Mouse (Mus musculus) c-Kit-positive CD71-positive TER-119-positive erythroid progenitor cells, embryonic 14.5 days (primary cell): ENCODE results near the gene Esyt1.

Experiments used
- DNase-seq: peaks from one replicate; pipeline ENCODE4 v3.0.0-alpha.2; 2013; ENCODE audit warnings: low spot score

The Esyt1 gene

DNA sequence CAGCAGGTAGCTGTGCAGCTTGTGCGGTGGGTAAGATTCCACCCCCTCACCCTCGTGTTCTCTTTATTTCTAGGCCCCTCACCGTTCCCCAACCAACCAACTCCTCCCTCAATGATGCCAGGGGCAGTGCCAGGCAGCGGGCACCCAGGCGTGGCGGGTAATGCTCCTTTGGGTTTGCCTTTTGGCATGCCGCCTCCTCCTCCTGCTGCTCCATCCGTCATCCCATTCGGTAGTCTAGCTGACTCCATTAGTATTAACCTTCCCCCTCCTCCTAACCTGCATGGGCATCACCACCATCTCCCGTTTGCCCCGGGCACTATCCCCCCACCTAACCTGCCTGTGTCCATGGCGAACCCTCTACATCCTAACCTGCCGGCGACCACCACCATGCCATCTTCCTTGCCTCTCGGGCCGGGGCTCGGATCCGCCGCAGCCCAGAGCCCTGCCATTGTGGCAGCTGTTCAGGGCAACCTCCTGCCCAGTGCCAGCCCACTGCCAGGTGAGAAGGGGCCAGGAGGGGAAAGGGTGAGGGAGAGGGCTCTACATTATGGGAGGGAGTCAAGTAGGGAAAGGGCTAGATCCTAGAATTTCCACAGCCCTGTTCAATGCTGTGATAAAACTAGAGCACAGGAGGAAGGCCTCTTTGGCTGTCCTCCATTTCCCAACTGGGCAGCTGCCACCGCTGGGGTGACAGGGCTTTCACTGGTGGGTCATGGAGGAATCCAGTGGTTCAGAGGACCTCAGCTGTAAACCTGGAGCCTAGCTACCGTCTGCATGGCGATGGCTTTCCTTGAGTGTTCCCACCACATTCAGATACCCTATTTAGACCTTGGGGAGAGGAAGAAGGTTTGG lies 37.6 kb downstream of the Esyt1 start:
- DNase-seq, result no peak

DNA sequence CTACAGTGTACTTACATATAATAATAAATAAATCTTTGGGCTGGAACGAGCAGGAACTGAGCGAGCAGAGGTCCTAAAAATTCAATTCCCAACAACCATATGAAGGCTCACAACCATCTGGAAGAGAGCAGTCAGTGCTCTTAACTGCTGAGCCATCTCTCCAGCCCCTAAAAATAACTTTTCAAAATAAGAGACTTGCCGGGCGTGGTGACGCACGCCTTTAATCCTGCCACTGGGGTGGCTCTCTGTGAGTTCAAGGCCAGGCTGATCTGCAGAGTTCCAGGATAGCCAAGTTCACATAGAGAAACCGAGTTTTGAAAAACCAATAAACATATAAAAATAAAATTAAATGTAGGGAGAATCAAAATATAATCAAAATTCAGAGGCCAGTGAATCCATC lies 39.3 kb downstream of the Esyt1 start:
- DNase-seq, result no peak

DNA sequence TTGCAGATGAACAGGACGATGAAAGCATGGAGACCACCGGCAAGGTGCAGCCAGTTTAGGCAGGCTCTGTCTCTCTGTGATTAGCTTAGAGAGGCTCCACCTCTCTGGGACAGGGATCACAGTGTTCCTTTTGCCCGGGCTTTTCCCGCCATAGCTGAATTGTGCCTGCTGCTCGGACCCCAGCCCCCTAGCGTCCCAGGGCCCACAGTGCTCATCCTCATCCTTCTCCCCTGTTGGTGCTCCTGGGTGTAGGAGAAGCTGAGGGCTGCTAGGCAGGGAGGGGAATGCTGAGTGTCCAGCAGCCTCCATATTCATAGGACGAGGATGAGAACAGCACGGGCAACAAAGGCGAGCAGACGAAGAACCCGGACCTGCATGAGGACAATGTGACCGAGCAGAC lies 51.3 kb downstream of the Esyt1 start:
- no peak for DNase-seq

DNA sequence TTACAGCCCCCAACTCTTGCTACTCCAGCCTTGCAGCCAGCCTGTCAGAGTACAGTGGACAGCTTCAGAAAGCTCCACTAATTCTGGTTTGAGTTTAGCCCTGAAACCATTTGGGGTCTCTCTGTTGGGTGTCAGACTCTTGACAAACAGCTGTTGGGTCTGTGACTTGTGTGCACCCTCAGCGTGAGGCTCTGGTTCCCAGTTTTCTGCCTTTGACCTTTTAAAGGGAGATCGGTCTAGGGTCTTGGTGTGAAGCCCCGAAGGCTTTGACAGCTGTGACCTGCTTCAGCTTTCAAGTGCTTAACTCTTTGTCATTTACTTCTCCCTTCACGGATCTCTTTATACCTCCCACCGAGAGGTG lies 65.4 kb downstream of the Esyt1 start:
- no peak for DNase-seq
